Mouse (Mus musculus): ENCODE data around the gene Sult6b2. TPM values are rescaled to one million over a fixed set of nuclear protein-coding genes. Genes with fewer than 3 reads are reported as not detected.
A peak's percentile ranks its signal among the peaks of the same experiment; 100 is the strongest.

The Sult6b2 gene
- polyA plus RNA-seq, 2 experiments = not detected

DNA sequence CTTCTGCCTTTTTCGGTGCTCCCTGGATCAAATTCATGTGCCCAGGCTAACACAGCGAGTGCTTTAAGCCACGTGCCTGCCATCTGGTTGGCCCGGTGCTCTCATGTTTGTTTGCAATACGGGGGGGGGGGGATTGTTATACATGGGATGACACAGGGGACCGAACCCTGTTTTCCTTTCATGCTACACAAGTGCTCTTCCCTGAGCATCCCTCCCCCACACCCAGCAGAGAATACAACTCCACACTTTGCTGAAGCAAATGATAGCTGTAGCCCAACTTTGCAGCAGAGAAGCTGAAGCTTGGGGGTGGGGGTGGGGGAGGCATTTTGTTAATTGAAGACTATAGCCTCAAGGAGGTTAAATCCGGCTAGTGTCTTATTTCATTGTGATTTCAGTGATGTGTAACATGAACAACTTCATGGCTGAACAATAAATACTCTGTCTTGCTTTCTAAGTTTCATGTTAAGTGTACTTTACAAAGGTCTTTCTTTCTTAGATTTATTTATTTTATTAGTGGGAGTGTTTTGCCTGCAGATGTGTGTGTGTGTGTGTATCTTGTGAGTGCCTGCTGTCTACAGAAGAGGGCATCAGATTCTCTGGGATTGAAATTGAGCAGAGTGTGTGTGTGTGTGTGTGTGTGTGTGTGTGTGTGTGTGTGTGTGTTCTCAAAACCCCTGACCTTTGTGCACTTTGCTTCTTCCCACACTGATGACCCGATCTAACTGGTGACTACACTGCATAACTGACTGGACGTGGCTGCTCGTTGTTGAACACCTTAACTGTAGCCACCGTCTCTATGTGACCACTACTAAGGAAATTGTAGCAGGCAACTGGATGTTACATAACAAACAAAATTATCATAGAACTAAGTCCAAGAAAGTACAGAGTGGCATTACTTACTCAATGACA, 1.4 kb downstream of the Sult6b2 start:
- H3K27ac ChIP-seq = no peak overlapping the region

DNA sequence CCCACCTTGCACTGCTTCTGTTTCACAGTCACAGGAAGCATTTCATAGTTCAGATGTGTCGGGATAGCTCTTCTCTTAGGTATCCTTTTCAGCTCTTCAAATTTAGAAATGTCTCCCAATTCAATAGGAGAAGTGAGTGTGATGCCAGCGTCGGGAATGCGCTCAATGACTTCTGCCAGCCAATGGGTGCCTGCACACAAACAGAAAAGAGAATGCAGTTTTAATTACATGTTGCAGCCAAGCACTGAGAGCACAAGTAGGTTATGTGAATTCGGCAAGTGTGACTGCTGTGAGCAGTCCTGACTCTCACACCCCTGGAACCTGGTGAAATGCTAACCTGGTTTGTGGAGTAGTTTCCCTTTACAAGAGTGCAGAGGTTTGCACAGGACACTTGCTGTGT, 2.6 kb downstream of the Sult6b2 start:
- Histone ChIP-seq H3K9ac (replicated peaks) (no peak overlapping the region), H3K27ac (no peak overlapping the region), H3K9me3 (ENCODE audit: control insufficient read depth, low read length) (no peaks in the 10 kb centered on the region), H3K27me3 (ENCODE audit: control insufficient read depth, insufficient read depth, low read length) (no peaks in the 10 kb centered on the region), H3K4me2 (ENCODE audit: low read depth) (no peak overlapping the region), H3K36me3 (replicated peaks; ENCODE audit: control insufficient read depth, insufficient read depth, low read depth) (no peaks in the 10 kb centered on the region), H3K4me1 (replicated peaks; ENCODE audit: control insufficient read depth in 2 of 2, insufficient read depth in 2 of 2, low read length in 1 of 2) (peaks cover 0 to 15% of the 10 kb centered on the region in 2 experiments; a peak in 2 of 4 replicates), H3K4me3 (ENCODE audit: insufficient read depth in 1 of 2, low read depth in 2 of 2, low read length in 2 of 2) (no peak overlapping the region)
- ATAC-seq (ENCODE audit: insufficient read depth) (no peak), DNase-seq (ENCODE audit: low read depth in 3 of 3, low spot score in 3 of 3) (no peak)
- WGBS (ENCODE audit: insufficient replicate concordance) = 69% methylated on average over 5 of the region's 5 CpGs
- TF ChIP-seq CTCF (IDR thresholded peaks at IDR 0.05; ENCODE audit: low read depth) = no peak
- no peak for TF ChIP-seq EP300 (IDR thresholded peaks at IDR 0.05; ENCODE audit: low read depth)

More for the DNA sequence above, 1.4 kb downstream of the Sult6b2 start:
- H3K4me2 ChIP-seq (ENCODE audit: low read depth) = no peak overlapping the region
- H3K4me1 ChIP-seq (replicated peaks; ENCODE audit: control insufficient read depth in 2 of 2, insufficient read depth in 2 of 2, low read length in 1 of 2) = peaks cover 0 to 15% of the 10 kb centered on the region in 2 experiments; a peak in 2 of 4 replicates
- TF ChIP-seq EP300 (IDR thresholded peaks at IDR 0.05; ENCODE audit: low read depth) = no peak
- TF ChIP-seq CTCF (IDR thresholded peaks at IDR 0.05; ENCODE audit: low read depth) = no peak
- ATAC-seq (ENCODE audit: insufficient read depth) (no peak), DNase-seq (ENCODE audit: low read depth in 3 of 3, low spot score in 3 of 3) (no peak)
- no peaks in the 10 kb centered on the region for H3K36me3 ChIP-seq (replicated peaks; ENCODE audit: control insufficient read depth, insufficient read depth, low read depth)
- WGBS (ENCODE audit: insufficient replicate concordance) = 51% methylated on average over 11 of the region's 11 CpGs
- no peak overlapping the region for H3K9ac ChIP-seq (replicated peaks)
- no peaks in the 10 kb centered on the region for H3K27me3 ChIP-seq (ENCODE audit: control insufficient read depth, insufficient read depth, low read length)
- H3K4me3 ChIP-seq (ENCODE audit: insufficient read depth in 1 of 2, low read depth in 2 of 2, low read length in 2 of 2) = no peak overlapping the region
- H3K9me3 ChIP-seq (ENCODE audit: control insufficient read depth, low read length) = no peaks in the 10 kb centered on the region

DNA sequence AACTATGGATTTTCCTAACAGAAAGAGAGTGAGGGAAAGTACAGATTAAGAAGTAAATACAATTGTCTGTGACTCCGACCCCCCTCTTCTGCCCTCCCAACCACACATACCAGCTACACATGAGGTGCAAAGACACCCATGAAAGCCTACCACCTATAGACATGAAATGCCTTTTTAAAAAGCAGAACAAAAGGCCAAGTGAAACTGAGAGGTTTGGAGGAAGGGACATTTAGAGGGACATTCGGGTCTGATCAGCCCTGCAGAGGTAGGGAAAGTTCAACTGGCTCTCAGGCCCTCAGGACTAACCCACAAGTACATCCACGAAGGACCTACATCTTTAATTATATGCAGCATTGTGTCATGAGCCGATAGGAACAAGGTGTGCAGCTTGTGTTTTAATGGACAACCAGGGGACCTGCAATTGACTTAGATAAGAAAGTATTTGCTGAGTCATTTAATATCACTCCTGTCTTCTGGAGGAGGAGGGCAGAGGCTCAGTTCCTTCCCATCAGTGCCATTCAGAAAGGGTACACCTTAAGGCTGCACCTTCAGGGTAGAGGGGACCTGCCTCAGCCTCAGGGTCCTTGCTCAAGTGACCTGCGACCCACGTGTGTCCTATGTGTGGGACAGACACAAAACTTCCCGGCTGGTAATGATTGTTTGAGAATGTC, 4.5 kb downstream of the Sult6b2 start:
- Histone ChIP-seq H3K4me2 (ENCODE audit: low read depth) (no peak overlapping the region), H3K9ac (replicated peaks) (no peak overlapping the region), H3K4me3 (ENCODE audit: insufficient read depth in 1 of 2, low read depth in 2 of 2, low read length in 2 of 2) (no peak overlapping the region), H3K4me1 (replicated peaks; ENCODE audit: control insufficient read depth in 2 of 2, insufficient read depth in 2 of 2, low read length in 1 of 2) (peaks cover 0 to 14% of the 10 kb centered on the region in 2 experiments; a peak in 2 of 4 replicates), H3K27ac (no peak overlapping the region), H3K9me3 (ENCODE audit: control insufficient read depth, low read length) (no peaks in the 10 kb centered on the region), H3K27me3 (ENCODE audit: control insufficient read depth, insufficient read depth, low read length) (no peaks in the 10 kb centered on the region), H3K36me3 (replicated peaks; ENCODE audit: control insufficient read depth, insufficient read depth, low read depth) (no peaks in the 10 kb centered on the region)
- ATAC-seq (ENCODE audit: insufficient read depth) (peak; percentile 41), DNase-seq (ENCODE audit: low read depth in 3 of 3, low spot score in 3 of 3) (no peak)
- TF ChIP-seq CTCF (IDR thresholded peaks at IDR 0.05; ENCODE audit: low read depth) = no peak
- no peak for TF ChIP-seq EP300 (IDR thresholded peaks at IDR 0.05; ENCODE audit: low read depth)
- WGBS (ENCODE audit: insufficient replicate concordance) = 42% methylated on average over 7 of the region's 7 CpGs

DNA sequence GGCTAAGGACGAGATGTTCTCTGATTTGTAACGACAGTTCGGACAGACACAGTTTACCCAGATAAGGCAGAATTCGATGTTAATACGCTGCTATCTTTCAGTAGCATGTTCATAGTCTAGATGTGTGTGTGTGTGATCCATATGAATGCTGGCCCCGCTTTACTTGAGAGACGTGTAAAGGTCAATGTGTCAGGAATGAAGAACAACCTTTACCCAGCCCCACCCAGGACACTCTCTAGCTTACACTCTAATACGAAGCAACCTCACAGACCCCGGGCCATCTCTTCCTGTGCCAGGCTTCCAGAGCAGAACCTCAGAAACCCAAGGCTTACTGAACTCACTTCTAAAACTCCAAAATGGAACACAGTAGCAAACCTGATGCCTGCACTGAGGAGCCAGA, 5.5 kb downstream of the Sult6b2 start:
- Histone ChIP-seq H3K9me3 (ENCODE audit: control insufficient read depth, low read length) (no peaks in the 10 kb centered on the region), H3K27me3 (ENCODE audit: control insufficient read depth, insufficient read depth, low read length) (no peaks in the 10 kb centered on the region), H3K4me3 (ENCODE audit: insufficient read depth in 1 of 2, low read depth in 2 of 2, low read length in 2 of 2) (no peak overlapping the region), H3K4me2 (ENCODE audit: low read depth) (no peak overlapping the region), H3K36me3 (replicated peaks; ENCODE audit: control insufficient read depth, insufficient read depth, low read depth) (no peaks in the 10 kb centered on the region), H3K9ac (replicated peaks) (no peak overlapping the region), H3K4me1 (replicated peaks; ENCODE audit: control insufficient read depth in 2 of 2, insufficient read depth in 2 of 2, low read length in 1 of 2) (peaks cover 0 to 14% of the 10 kb centered on the region in 2 experiments; a peak in 2 of 4 replicates), H3K27ac (no peak overlapping the region)
- TF ChIP-seq EP300 (IDR thresholded peaks at IDR 0.05; ENCODE audit: low read depth) (peak; percentile 25; the same call in 1 of the 2 replicates), CTCF (IDR thresholded peaks at IDR 0.05; ENCODE audit: low read depth) (no peak)
- WGBS (ENCODE audit: insufficient replicate concordance) = 40% methylated on average over 9 of the region's 9 CpGs
- ATAC-seq (ENCODE audit: insufficient read depth) (no peak), DNase-seq (ENCODE audit: low read depth in 3 of 3, low spot score in 3 of 3) (no peak)

DNA sequence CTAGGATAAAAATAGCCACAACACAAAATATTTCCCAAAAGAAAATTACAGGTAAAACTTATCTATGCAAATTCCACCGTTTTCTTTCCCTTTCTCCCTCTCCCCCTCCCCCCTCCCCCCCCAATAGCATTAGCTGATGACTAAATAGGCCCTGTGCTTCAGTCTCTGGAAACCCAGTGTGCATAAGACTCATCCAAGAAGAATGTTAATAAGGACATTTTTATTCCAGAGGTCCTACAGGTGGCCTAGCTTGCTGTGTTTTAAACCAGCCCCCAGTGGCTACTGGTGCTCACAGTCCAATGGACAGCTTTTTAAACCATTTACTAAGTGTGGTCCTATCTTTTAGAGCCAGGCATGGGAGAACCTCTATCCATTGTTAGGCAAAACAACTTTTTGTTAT, 6.3 kb downstream of the Sult6b2 start:
- H3K4me2 ChIP-seq (ENCODE audit: low read depth) = no peak overlapping the region
- ATAC-seq (ENCODE audit: insufficient read depth) (no peak), DNase-seq (ENCODE audit: low read depth in 3 of 3, low spot score in 3 of 3) (no peak)
- H3K4me1 ChIP-seq (replicated peaks; ENCODE audit: control insufficient read depth in 2 of 2, insufficient read depth in 2 of 2, low read length in 1 of 2) = peaks cover 0 to 14% of the 10 kb centered on the region in 2 experiments; a peak in 2 of 4 replicates
- H3K27me3 ChIP-seq (ENCODE audit: control insufficient read depth, insufficient read depth, low read length) = no peaks in the 10 kb centered on the region
- no peaks in the 10 kb centered on the region for H3K36me3 ChIP-seq (replicated peaks; ENCODE audit: control insufficient read depth, insufficient read depth, low read depth)
- no peak overlapping the region for H3K9ac ChIP-seq (replicated peaks)
- H3K27ac ChIP-seq = no peak overlapping the region
- H3K9me3 ChIP-seq (ENCODE audit: control insufficient read depth, low read length) = no peaks in the 10 kb centered on the region
- 45% methylated on average over 1 of the region's 1 CpGs for WGBS (ENCODE audit: insufficient replicate concordance)
- TF ChIP-seq EP300 (IDR thresholded peaks at IDR 0.05; ENCODE audit: low read depth) = no peak
- H3K4me3 ChIP-seq (ENCODE audit: insufficient read depth in 1 of 2, low read depth in 2 of 2, low read length in 2 of 2) = no peak overlapping the region
